In the genomic region with DNA sequence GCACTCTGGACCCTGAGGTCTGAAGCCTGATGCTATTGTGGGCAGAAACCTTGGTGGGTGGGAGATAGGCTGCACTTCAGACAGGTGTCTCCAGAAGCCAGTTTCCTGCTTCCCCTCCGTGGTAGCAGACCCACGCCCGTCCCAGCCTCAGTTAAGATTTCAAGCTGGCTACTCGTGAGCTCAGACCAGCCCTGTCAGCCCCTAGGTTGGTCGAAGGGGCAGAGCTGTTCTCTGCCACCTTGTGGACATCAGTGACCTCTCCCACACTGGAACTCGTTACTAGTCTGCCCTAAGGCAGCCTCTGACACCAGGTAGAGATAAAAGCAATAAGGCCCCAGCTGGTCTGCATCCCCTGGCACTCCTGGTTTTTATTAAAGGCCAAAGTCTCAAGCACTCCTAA, we compare ENCODE assay signal across 32 mouse cellular contexts. TPM values are rescaled to one million over a fixed set of nuclear protein-coding genes. Genes with fewer than 3 reads are reported as not detected.
DNase-seq lines count a peak whose midpoint lies in the region; ATAC-seq and TF ChIP-seq lines count a peak whose summit lies in the region.
"Had no signal": no experiment of that assay in that cellular context is flagged by ENCODE, and none has a peak within 500 bp of the region (broad histone marks: within the 10 kb centered on the region; RNA-seq: fewer than 3 reads in every experiment).

No protein-coding gene starts in this region.

- no peak overlapping the region for H3K9ac ChIP-seq in kidney, postnatal 0 days (ENCODE audit: low read depth, low read length)
- H3K9ac ChIP-seq in kidney, embryonic 16.5 days (replicated peaks; ENCODE audit: low read length), result no peak overlapping the region
- no peak overlapping the region for H3K9ac ChIP-seq in ES-Bruce4 (ENCODE audit: low read depth, poor library complexity, severe bottlenecking)
- no peak overlapping the region for H3K9ac ChIP-seq in forebrain, postnatal 0 days
- H3K9ac ChIP-seq: embryonic facial prominence, embryonic 12.5 days; forebrain, embryonic 12.5 days; heart, embryonic 13.5 days; hindbrain, embryonic 14.5 days had no signal

- ATAC-seq in kidney, postnatal 0 days (replicated peaks; ENCODE audit: low FRiP score, low read depth), result no peak
- ATAC-seq in kidney, embryonic 16.5 days (ENCODE audit: low FRiP score, low TSS enrichment), result no peak
- no peak for ATAC-seq in forebrain, postnatal 0 days
- ATAC-seq: intestine, embryonic 16.5 days had no signal

- no peaks in the 10 kb centered on the region for H3K36me3 ChIP-seq in kidney, postnatal 0 days (ENCODE audit: insufficient read depth, low read length)
- no peaks in the 10 kb centered on the region for H3K36me3 ChIP-seq in kidney, embryonic 16.5 days (ENCODE audit: insufficient read depth, low read length)
- no peaks in the 10 kb centered on the region for H3K36me3 ChIP-seq in ES-Bruce4 (ENCODE audit: control insufficient read depth, insufficient read depth, low read length, poor library complexity, severe bottlenecking)
- no peaks in the 10 kb centered on the region; the same call in 1 of the 2 replicates for H3K36me3 ChIP-seq in forebrain, postnatal 0 days (ENCODE audit: insufficient read depth)
- H3K36me3 ChIP-seq: embryonic facial prominence, embryonic 12.5 days; forebrain, embryonic 12.5 days; heart, embryonic 13.5 days had no signal

- DNase-seq in embryo, embryonic 10 days (ENCODE audit: low spot score), result peak; percentile 54
- DNase-seq in embryo, embryonic 9.5 days (ENCODE audit: extremely low spot score), result no peak
- no peak for DNase-seq in kidney, postnatal 0 days (ENCODE audit: low spot score)
- peak; percentile 18 for DNase-seq in hindlimb bud, embryonic 11.5 days (ENCODE audit: extremely low spot score, low read depth, low spot score)
- no peak for DNase-seq in forebrain, postnatal 0 days
- DNase-seq in right cerebral cortex, postnatal 4 days, result no peak
- DNase-seq: adrenal gland, postnatal 36 days; cerebellum, adult 11-12 months; cerebellum, postnatal 25 days; heart, postnatal 14 days; layer of hippocampus, adult 9-11 months; liver; lung, postnatal 14 days; right cerebral cortex, postnatal 14 days; thymus, postnatal 25 days had no signal

- no peak for TF ChIP-seq POLR2A in ES-Bruce4 (IDR thresholded peaks at IDR 0.05; ENCODE audit: insufficient read depth, low read length)

- no peak overlapping the region for H3K4me2 ChIP-seq in kidney, postnatal 0 days (ENCODE audit: low read length)
- no peak overlapping the region for H3K4me2 ChIP-seq in kidney, embryonic 16.5 days (replicated peaks; ENCODE audit: low read depth, low read length)
- H3K4me2 ChIP-seq in forebrain, postnatal 0 days (ENCODE audit: low read depth), result no peak overlapping the region
- H3K4me2 ChIP-seq: embryonic facial prominence, embryonic 12.5 days; forebrain, embryonic 12.5 days; heart, embryonic 13.5 days; hindbrain, embryonic 14.5 days; midbrain, embryonic 11.5 days had no signal

- no peak overlapping the region for H3K27ac ChIP-seq in kidney, postnatal 0 days
- no peak overlapping the region for H3K27ac ChIP-seq in kidney, embryonic 16.5 days (ENCODE audit: low read length)
- H3K27ac ChIP-seq in ES-Bruce4 (ENCODE audit: insufficient read depth, low read length), result no peak overlapping the region
- no peak overlapping the region for H3K27ac ChIP-seq in forebrain, postnatal 0 days (ENCODE audit: low read depth, low read length)
- H3K27ac ChIP-seq: embryonic facial prominence, embryonic 12.5 days; forebrain, embryonic 12.5 days; heart, embryonic 13.5 days; hindbrain, embryonic 14.5 days; left cerebral cortex, adult 2 months had no signal

- peak; percentile 43; the same call in 1 of the 2 replicates for TF ChIP-seq CTCF in kidney, postnatal 0 days (IDR thresholded peaks at IDR 0.05; ENCODE audit: low read depth)
- peak; percentile 1 for TF ChIP-seq CTCF in ES-Bruce4 (IDR thresholded peaks at IDR 0.05; ENCODE audit: low read depth, low read length)
- no peak for TF ChIP-seq CTCF in forebrain, postnatal 0 days (IDR thresholded peaks at IDR 0.05; ENCODE audit: low read depth)

- H3K4me1 ChIP-seq in kidney, postnatal 0 days (replicated peaks; ENCODE audit: insufficient read depth, low read length), result no peaks in the 10 kb centered on the region
- H3K4me1 ChIP-seq in kidney, embryonic 16.5 days (ENCODE audit: insufficient read depth, low read length), result no peaks in the 10 kb centered on the region
- no peaks in the 10 kb centered on the region for H3K4me1 ChIP-seq in ES-Bruce4 (ENCODE audit: control insufficient read depth, insufficient read depth, low read length)
- H3K4me1 ChIP-seq in forebrain, postnatal 0 days (ENCODE audit: insufficient read depth), result no peaks in the 10 kb centered on the region
- H3K4me1 ChIP-seq: embryonic facial prominence, embryonic 12.5 days; forebrain, embryonic 12.5 days; heart, embryonic 13.5 days had no signal

- no peak for TF ChIP-seq EP300 in ES-Bruce4 (IDR thresholded peaks at IDR 0.05; ENCODE audit: insufficient read depth, low read depth, low read length)

- H3K4me3 ChIP-seq in kidney, postnatal 0 days (replicated peaks; ENCODE audit: low read depth, low read length), result no peak overlapping the region
- H3K4me3 ChIP-seq in kidney, embryonic 16.5 days (ENCODE audit: low read length), result no peak overlapping the region
- no peak overlapping the region for H3K4me3 ChIP-seq in ES-Bruce4 (ENCODE audit: low read depth, low read length)
- H3K4me3 ChIP-seq in forebrain, postnatal 0 days (ENCODE audit: low read depth, low read length), result no peak overlapping the region
- H3K4me3 ChIP-seq: embryonic facial prominence, embryonic 12.5 days; erythroblast, embryonic 14.5 days; forebrain, embryonic 12.5 days; heart, embryonic 13.5 days; left cerebral cortex, adult 2 months had no signal

- 35% methylated on average over 6 of the region's 6 CpGs for WGBS in kidney, postnatal 0 days
- 24% methylated on average over 6 of the region's 6 CpGs for WGBS in kidney, embryonic 16.5 days
- WGBS in forebrain, postnatal 0 days, result 48% methylated on average over 6 of the region's 6 CpGs

- H3K27me3 ChIP-seq in kidney, postnatal 0 days (ENCODE audit: insufficient read depth, low read length), result no peaks in the 10 kb centered on the region
- no peaks in the 10 kb centered on the region for H3K27me3 ChIP-seq in kidney, embryonic 16.5 days (ENCODE audit: insufficient read depth, low read length)
- H3K27me3 ChIP-seq in ES-Bruce4 (ENCODE audit: control insufficient read depth, insufficient read depth, low read length, poor library complexity, severe bottlenecking), result no peaks in the 10 kb centered on the region
- no peaks in the 10 kb centered on the region for H3K27me3 ChIP-seq in forebrain, postnatal 0 days (ENCODE audit: insufficient read depth, low read length)
- H3K27me3 ChIP-seq: embryonic facial prominence, embryonic 12.5 days; forebrain, embryonic 12.5 days had no signal

- H3K9me3 ChIP-seq in kidney, postnatal 0 days (replicated peaks; ENCODE audit: low read length), result no peaks in the 10 kb centered on the region
- no peaks in the 10 kb centered on the region for H3K9me3 ChIP-seq in kidney, embryonic 16.5 days (ENCODE audit: low read length)
- no peaks in the 10 kb centered on the region for H3K9me3 ChIP-seq in ES-Bruce4 (replicated peaks; ENCODE audit: control insufficient read depth, insufficient read depth, low read length, poor library complexity, severe bottlenecking)
- no peaks in the 10 kb centered on the region for H3K9me3 ChIP-seq in forebrain, postnatal 0 days (ENCODE audit: low read length)
- H3K9me3 ChIP-seq: embryonic facial prominence, embryonic 12.5 days; forebrain, embryonic 12.5 days; heart, embryonic 13.5 days had no signal

RNA-seq across cellular contexts. Expression of a gene that starts 28.9 kb away (rescaled TPM):
- polyA plus RNA-seq in kidney, postnatal 0 days (2015; fragmentation: Nextera tagmentation; extraction: Ambion mirVana), result 0.26 and 0.46 TPM in 2 replicates
- 0.15 and 0.39 TPM in 2 replicates for polyA plus RNA-seq in kidney, embryonic 16.5 days (2015; fragmentation: Nextera tagmentation; extraction: Ambion mirVana)
- 1.2 and 1.8 TPM in 2 replicates for polyA plus RNA-seq in ES-Bruce4 (2011; ENCODE audit: insufficient read depth, insufficient read length, low read depth, missing spikeins)
- total RNA-seq in forebrain, postnatal 0 days (2014; rRNA removed), result 0.29 TPM in 1 of 2 replicates, not detected in the other
- polyA plus RNA-seq in forebrain, postnatal 0 days (2015; fragmentation: Nextera tagmentation; extraction: Ambion mirVana), result 0.09 and 0.33 TPM in 2 replicates
- polyA plus RNA-seq: erythroblast, embryonic 14.5 days; spleen, adult 2 months; stomach, embryonic 14.5 days had no signal

RNA-seq across cellular contexts. Expression of a gene that starts 42.0 kb away (rescaled TPM):
- polyA plus RNA-seq in kidney, postnatal 0 days (2015; fragmentation: Nextera tagmentation; extraction: Ambion mirVana), result 0.05 TPM in 1 of 2 replicates, not detected in the other
- polyA plus RNA-seq in kidney, embryonic 16.5 days (2015; fragmentation: Nextera tagmentation; extraction: Ambion mirVana), result 0.10 and 0.17 TPM in 2 replicates
- polyA plus RNA-seq in ES-Bruce4 (2011; ENCODE audit: insufficient read depth, insufficient read length, low read depth, missing spikeins), result not detected in 2 replicates
- total RNA-seq in forebrain, postnatal 0 days (2014; rRNA removed), result 43.3 and 44.2 TPM in 2 replicates
- 21.0 and 22.2 TPM in 2 replicates for polyA plus RNA-seq in forebrain, postnatal 0 days (2015; fragmentation: Nextera tagmentation; extraction: Ambion mirVana)
- total RNA-seq: adrenal gland, adult 18-20 months; adrenal gland, postnatal 36 days; gastrocnemius, adult 8-10 months; heart, postnatal 14 days; monocyte, adult 5-6 weeks had no signal
- polyA plus RNA-seq: erythroblast, embryonic 14.5 days; gonadal fat pad, adult 2 months; liver, embryonic 16.5 days had no signal

Comparison
In these comparisons a context has a peak if more than half of its experiments do, and no peak if none do; other contexts are left out.
1. DNase-seq: peak in embryo, embryonic 10 days (single experiment) and hindlimb bud, embryonic 11.5 days (single experiment); none in embryo, embryonic 9.5 days (single experiment), kidney, postnatal 0 days (single experiment), forebrain, postnatal 0 days (single experiment) and right cerebral cortex, postnatal 4 days (single experiment).
2. RNA of a gene that starts 42.0 kb away (polyA plus RNA-seq): 21.0 to 22.2 TPM in forebrain, postnatal 0 days; 0.10 to 0.17 TPM in kidney, embryonic 16.5 days, 0.05 TPM in kidney, postnatal 0 days and not detected in ES-Bruce4; every median in the first group is over 10 times any median in the second.